Mouse (Mus musculus) kidney, embryonic 14.5 days (tissue): ENCODE measurements around the gene 2310061I04Rik. TPM values are rescaled to one million over a fixed set of nuclear protein-coding genes. Genes with fewer than 3 reads are reported as not detected.

ENCODE experiments used
- ATAC-seq: fragments of 200-750 bp; cut with Nextera tagmentation; 2 replicates; pipeline ENCODE4 v1.8.0; 2017; ENCODE audit warnings: moderate number of reproducible peaks, mild to moderate bottlenecking, moderate TSS enrichment, moderate library complexity; ENCODE audit not compliant: low FRiP score, low TSS enrichment
- H3K27ac ChIP-seq: fragments of 300-500 bp; sonication (generic); 2 replicates; pipeline ENCODE4 v1.5.1; 2014; ENCODE audit warnings: low read depth, mild to moderate bottlenecking, low read length, moderate library complexity, mixed read lengths
- H3K27me3 ChIP-seq: fragments of 300-500 bp; sonication (generic); 2 replicates; pipeline ENCODE4 v1.6.1; 2014; ENCODE audit warnings: mild to moderate bottlenecking, low read length; ENCODE audit not compliant: control insufficient read depth, insufficient read depth
- H3K36me3 ChIP-seq: fragments of 300-500 bp; sonication (generic); 2 replicates; pipeline ENCODE4 v1.6.1; 2014; ENCODE audit warnings: low read length, mixed read lengths; ENCODE audit not compliant: control insufficient read depth, insufficient read depth
- H3K4me1 ChIP-seq: fragments of 300-500 bp; sonication (generic); 2 replicates; pipeline ENCODE4 v1.6.1; 2014; ENCODE audit warnings: low read length, mixed read lengths; ENCODE audit not compliant: control insufficient read depth, insufficient read depth
- H3K4me2 ChIP-seq: fragments of 300-500 bp; sonication (generic); replicated peaks from 2 replicates; pipeline ENCODE4 v1.6.1; 2014; ENCODE audit warnings: low read depth, mild to moderate bottlenecking, low read length
- H3K4me3 ChIP-seq: fragments of 300-500 bp; sonication (generic); 2 replicates; pipeline ENCODE4 v1.5.1; 2014; ENCODE audit warnings: mild to moderate bottlenecking, low read length
- H3K9ac ChIP-seq: fragments of 300-500 bp; sonication (generic); 2 replicates; pipeline ENCODE4 v1.6.1; 2014; ENCODE audit warnings: low read depth, mild to moderate bottlenecking, low read length, moderate library complexity
- H3K9me3 ChIP-seq: fragments of 300-500 bp; sonication (generic); 2 replicates; pipeline ENCODE4 v1.6.1; 2016; ENCODE audit warnings: low read length; ENCODE audit not compliant: control insufficient read depth
- WGBS: fragments of 180-500 bp; shearing (Covaris S2); extraction: QIAGEN DNeasy Blood & Tissue Kit; methylation state at CpG from one replicate; pipeline ENCODE4 v1.1.7; 2014; 5-methylcytosine and 5-hydroxymethylcytosine counted together
- microRNA counts: library from miRNA; unstranded; fragments of <30 nt; microRNA quantifications from one replicate; lab custom pipeline; 2017
- microRNA-seq: library from miRNA; unstranded; fragments of <30 nt; microRNA quantifications from one replicate; pipeline ENCODE4, GENCODE M21; 2016
- polyA plus RNA-seq: library from polyadenylated mRNA; unstranded; fragments of >200 nt; fragmentation: Nextera tagmentation; extraction: Ambion mirVana; gene quantifications from 2 replicates; pipeline ENCODE4 v1.2.1, GENCODE M21; 2014

2310061I04Rik gene
- polyA plus RNA-seq, 1 experiment from 2014 or later, result 36.2 TPM

GRCm38 (mm10) chr17:35859835-35860234, 37.4 kb downstream of the 2310061I04Rik start:
- peaks cover 10% of the 10 kb centered on the region; the same call in 1 of the 2 replicates for H3K4me1 ChIP-seq
- H3K4me2 ChIP-seq, result no peak overlapping the region
- no peaks in the 10 kb centered on the region for H3K9me3 ChIP-seq
- no peak for ATAC-seq
- peaks cover 20% of the 10 kb centered on the region for H3K36me3 ChIP-seq
- H3K27ac ChIP-seq, result no peak overlapping the region
- no peaks in the 10 kb centered on the region for H3K27me3 ChIP-seq
- no peak overlapping the region for H3K4me3 ChIP-seq
- WGBS, result 45% methylated on average over 2 of the region's 2 CpGs
- H3K9ac ChIP-seq, result no peak overlapping the region

- Histone ChIP-seq H3K36me3 (peaks cover 24% of the 10 kb centered on the region), H3K27me3 (no peaks in the 10 kb centered on the region), H3K4me2 (no peak overlapping the region), H3K4me3 (no peak overlapping the region), H3K4me1 (peaks cover 6% of the 10 kb centered on the region; the same call in 1 of the 2 replicates), H3K9me3 (no peaks in the 10 kb centered on the region), H3K9ac (no peak overlapping the region), H3K27ac (no peak overlapping the region)
- ATAC-seq, result no peak
- WGBS, result 98% methylated on average over 1 of the region's 1 CpGs
Measured at GRCm38 (mm10) chr17:35859371-35859770, 37.9 kb downstream of the 2310061I04Rik start.

- ATAC-seq, result no peak
- no peak overlapping the region for H3K9ac ChIP-seq
- H3K27ac ChIP-seq, result no peak overlapping the region
- H3K4me2 ChIP-seq, result no peak overlapping the region
- no peaks in the 10 kb centered on the region for H3K9me3 ChIP-seq
- WGBS, result 94% methylated on average over 3 of the region's 3 CpGs
- no peak overlapping the region for H3K4me3 ChIP-seq
- H3K36me3 ChIP-seq, result peaks cover 83% of the 10 kb centered on the region
- H3K27me3 ChIP-seq, result no peaks in the 10 kb centered on the region
- no peaks in the 10 kb centered on the region for H3K4me1 ChIP-seq
Measured at GRCm38 (mm10) chr17:35850974-35851373, 46.3 kb downstream of the 2310061I04Rik start.

DNA sequence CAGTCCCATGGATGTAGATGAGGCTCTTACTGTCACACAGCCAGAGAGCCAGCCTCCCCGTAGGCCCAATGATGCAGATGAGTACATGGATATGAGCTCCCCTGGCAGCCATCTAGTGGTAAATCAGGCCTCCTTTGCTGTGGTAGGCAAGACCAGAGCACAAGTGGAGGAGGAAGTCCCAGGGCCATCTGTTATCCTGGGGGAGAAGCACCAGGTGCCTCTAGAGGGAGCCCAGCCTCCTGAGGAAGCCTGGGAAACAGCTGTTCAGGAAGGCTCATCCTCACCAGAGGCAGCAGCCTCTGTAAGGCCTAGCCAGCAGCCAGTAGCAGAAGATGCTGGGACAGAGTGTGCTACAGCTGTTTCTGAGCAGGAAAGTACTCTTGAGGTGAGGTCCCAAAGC, 49.1 kb downstream of the 2310061I04Rik start:
- no peak overlapping the region for H3K27ac ChIP-seq
- no peaks in the 10 kb centered on the region for H3K9me3 ChIP-seq
- 58% methylated on average over 1 of the region's 1 CpGs for WGBS
- H3K4me3 ChIP-seq, result no peak overlapping the region
- 0 out of 2 replicates have a peak, but pooled peaks have one; percentile 53 for ATAC-seq
- H3K4me1 ChIP-seq, result 0 out of 2 replicates have a peak, but pooled peaks cover 1% of the 10 kb centered on the region
- H3K36me3 ChIP-seq, result peaks cover 80% of the 10 kb centered on the region
- no peak overlapping the region for H3K4me2 ChIP-seq
- H3K27me3 ChIP-seq, result no peaks in the 10 kb centered on the region
- H3K9ac ChIP-seq, result no peak overlapping the region

- Histone ChIP-seq H3K9ac (no peak overlapping the region), H3K36me3 (peaks cover 39% of the 10 kb centered on the region), H3K9me3 (no peaks in the 10 kb centered on the region), H3K4me1 (peaks cover 16% of the 10 kb centered on the region; the same call in 1 of the 2 replicates), H3K27me3 (no peaks in the 10 kb centered on the region), H3K4me3 (no peak overlapping the region), H3K27ac (no peak overlapping the region), H3K4me2 (no peak overlapping the region)
- WGBS, result 92% methylated on average over 3 of the region's 3 CpGs
- no peak for ATAC-seq
Measured at GRCm38 (mm10) chr17:35843514-35843913, 53.7 kb downstream of the 2310061I04Rik start.

MicroRNAs encoded within 50 kb of the gene (microRNA counts, 519-probe panel; counts per million panel counts)
- not detected for microRNA mmu-miR-1894-3p (lab: Ali Mortazavi, UCI)
- not detected for microRNA mmu-miR-1894-5p (lab: Ali Mortazavi, UCI)

Small RNA genes lying within 50 kb of the gene (microRNA-seq; reads per million reads assigned to microRNA genes)
- gene Gm28033 (0.84 reads per million), gene Mir1894 (not detected)

Other genes with a start within 250 kb of the 2310061I04Rik start
- gene Vars2, start 229.8 kb downstream of the 2310061I04Rik start, polyA plus RNA-seq, result 9.5 and 16.8 TPM in 2 replicates
- gene Gtf2h4, start 223.7 kb downstream of the 2310061I04Rik start, polyA plus RNA-seq, result 50.7 and 56.7 TPM in 2 replicates
- gene Ddr1, start 192.8 kb downstream of the 2310061I04Rik start, polyA plus RNA-seq, result 34.6 and 52.0 TPM in 2 replicates
- gene Ier3, start 75.7 kb downstream of the 2310061I04Rik start, polyA plus RNA-seq, result 6.8 and 7.7 TPM in 2 replicates
- 35.9 and 36.1 TPM in 2 replicates for gene Flot1, start 74.2 kb downstream of the 2310061I04Rik start, polyA plus RNA-seq
- 1,061 and 1,103 TPM in 2 replicates for gene Tubb5, start 59.1 kb downstream of the 2310061I04Rik start, polyA plus RNA-seq
- gene Mdc1, start 55.9 kb downstream of the 2310061I04Rik start, polyA plus RNA-seq, result 13.1 and 16.5 TPM in 2 replicates
- gene Nrm, start 36.1 kb downstream of the 2310061I04Rik start, polyA plus RNA-seq, result 53.2 and 65.2 TPM in 2 replicates
- 19.1 and 21.1 TPM in 2 replicates for gene Ppp1r18, start 31.8 kb downstream of the 2310061I04Rik start, polyA plus RNA-seq
- 37.8 and 50.0 TPM in 2 replicates for gene Dhx16, start 17.6 kb downstream of the 2310061I04Rik start, polyA plus RNA-seq
- gene Atat1, start 12.6 kb upstream of the 2310061I04Rik start, polyA plus RNA-seq, result 76.5 and 92.2 TPM in 2 replicates
- 79.0 and 101 TPM in 2 replicates for gene Mrps18b, start 19.0 kb upstream of the 2310061I04Rik start, polyA plus RNA-seq
- 30.6 and 44.7 TPM in 2 replicates for gene Ppp1r10, start 19.0 kb upstream of the 2310061I04Rik start, polyA plus RNA-seq
- gene Abcf1, start 72.3 kb upstream of the 2310061I04Rik start, polyA plus RNA-seq, result 74.6 and 97.8 TPM in 2 replicates
- gene Gnl1, start 82.4 kb upstream of the 2310061I04Rik start, polyA plus RNA-seq, result 35.0 and 44.5 TPM in 2 replicates
- gene Prr3, start 82.8 kb upstream of the 2310061I04Rik start, polyA plus RNA-seq, result 34.5 and 40.1 TPM in 2 replicates
- 2.5 and 4.0 TPM in 2 replicates for gene H2-T24, start 123.1 kb upstream of the 2310061I04Rik start, polyA plus RNA-seq
- gene H2-T23, start 135.4 kb upstream of the 2310061I04Rik start, polyA plus RNA-seq, result 3.0 and 3.7 TPM in 2 replicates
- 11.2 and 12.0 TPM in 2 replicates for gene H2-T22, start 145.3 kb upstream of the 2310061I04Rik start, polyA plus RNA-seq
- not detected in 2 replicates for gene Gm6034, start 145.5 kb upstream of the 2310061I04Rik start, polyA plus RNA-seq
- gene Gm11127, start 160.9 kb upstream of the 2310061I04Rik start, polyA plus RNA-seq, result not detected in 2 replicates
- gene Gm19684, start 224.2 kb upstream of the 2310061I04Rik start, polyA plus RNA-seq, result not detected in 2 replicates
- gene Gm7030, start 232.0 kb upstream of the 2310061I04Rik start, polyA plus RNA-seq, result not detected in 2 replicates